Mouse (Mus musculus): ENCODE data around the gene Zfp715.

GRCm38 (mm10) chr7:43311632-43312031 lies 1.5 kb downstream of the Zfp715 start:
- TF ChIP-seq CTCF (conservative IDR thresholded peaks at IDR 0.05; ENCODE audit: low read length) (no peak), NANOG (IDR thresholded peaks at IDR 0.05; ENCODE audit: borderline replicate concordance, low read length) (no peak)
